Mouse (Mus musculus): ENCODE results near the gene Midn. TPM values are rescaled to one million over a fixed set of nuclear protein-coding genes. Genes with fewer than 3 reads are reported as not detected.
A peak's percentile ranks its signal among the peaks of the same experiment; 100 is the strongest.

Gene Midn
- polyA plus RNA-seq, 1 experiment: 53.2 TPM

DNA sequence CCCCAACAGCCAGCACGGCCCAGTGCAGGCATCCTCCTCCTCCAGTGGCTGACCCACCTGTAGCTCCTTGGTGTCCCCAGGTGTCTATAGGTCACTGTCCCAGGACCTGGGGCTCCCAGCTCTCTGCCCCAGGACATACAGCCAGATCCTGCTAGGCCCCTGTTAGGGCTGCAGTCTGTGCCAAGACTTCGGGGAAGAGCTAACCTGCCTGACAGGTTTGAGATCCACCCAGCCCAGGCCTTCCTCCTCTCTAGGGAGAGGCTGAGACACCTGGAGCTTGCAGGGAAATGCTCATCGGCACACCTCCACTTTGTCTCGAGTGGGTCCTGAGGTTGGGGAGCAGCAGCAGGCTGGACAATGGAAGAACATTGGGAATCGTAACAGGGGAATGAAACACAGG lies 42.1 kb upstream of the Midn start:
- WGBS: 53% methylated on average over 5 of the region's 5 CpGs
- Histone ChIP-seq H3K4me3 (replicated peaks; ENCODE audit: control insufficient read depth, low read depth, low read length) (no peak overlapping the region), H3K4me1 (ENCODE audit: control insufficient read depth, insufficient read depth, low read length) (peaks cover 6% of the 10 kb centered on the region), H3K27ac (ENCODE audit: control insufficient read depth, insufficient read depth, low read depth, low read length, poor library complexity) (peak overlapping the region; percentile 27)
- TF ChIP-seq POLR2A (IDR thresholded peaks at IDR 0.05; ENCODE audit: borderline replicate concordance, control insufficient read depth, low read depth, low read length) (no peak), CTCF (IDR thresholded peaks at IDR 0.05; ENCODE audit: control insufficient read depth, insufficient read depth, low read length) (no peak)

DNA sequence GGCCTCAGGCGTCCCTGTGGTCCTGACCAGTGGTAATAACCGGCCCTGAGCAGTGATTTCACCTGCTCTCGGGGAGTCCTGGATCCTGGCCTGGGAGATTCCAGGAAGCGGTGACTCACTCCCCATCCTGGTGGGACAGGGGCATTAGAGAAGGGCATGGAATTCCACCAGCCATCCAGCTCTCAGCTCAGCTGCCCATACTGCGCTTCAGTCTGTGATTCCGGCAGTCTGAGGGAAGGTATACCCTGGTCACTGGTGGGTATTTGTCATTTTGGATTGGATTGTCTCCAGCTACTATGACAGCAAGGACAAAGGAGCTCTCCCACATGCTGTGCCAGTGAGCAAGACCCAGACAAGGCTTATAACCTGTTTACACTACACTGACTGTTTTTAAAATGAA lies 40.4 kb upstream of the Midn start:
- 86% methylated on average over 6 of the region's 6 CpGs for WGBS

DNA sequence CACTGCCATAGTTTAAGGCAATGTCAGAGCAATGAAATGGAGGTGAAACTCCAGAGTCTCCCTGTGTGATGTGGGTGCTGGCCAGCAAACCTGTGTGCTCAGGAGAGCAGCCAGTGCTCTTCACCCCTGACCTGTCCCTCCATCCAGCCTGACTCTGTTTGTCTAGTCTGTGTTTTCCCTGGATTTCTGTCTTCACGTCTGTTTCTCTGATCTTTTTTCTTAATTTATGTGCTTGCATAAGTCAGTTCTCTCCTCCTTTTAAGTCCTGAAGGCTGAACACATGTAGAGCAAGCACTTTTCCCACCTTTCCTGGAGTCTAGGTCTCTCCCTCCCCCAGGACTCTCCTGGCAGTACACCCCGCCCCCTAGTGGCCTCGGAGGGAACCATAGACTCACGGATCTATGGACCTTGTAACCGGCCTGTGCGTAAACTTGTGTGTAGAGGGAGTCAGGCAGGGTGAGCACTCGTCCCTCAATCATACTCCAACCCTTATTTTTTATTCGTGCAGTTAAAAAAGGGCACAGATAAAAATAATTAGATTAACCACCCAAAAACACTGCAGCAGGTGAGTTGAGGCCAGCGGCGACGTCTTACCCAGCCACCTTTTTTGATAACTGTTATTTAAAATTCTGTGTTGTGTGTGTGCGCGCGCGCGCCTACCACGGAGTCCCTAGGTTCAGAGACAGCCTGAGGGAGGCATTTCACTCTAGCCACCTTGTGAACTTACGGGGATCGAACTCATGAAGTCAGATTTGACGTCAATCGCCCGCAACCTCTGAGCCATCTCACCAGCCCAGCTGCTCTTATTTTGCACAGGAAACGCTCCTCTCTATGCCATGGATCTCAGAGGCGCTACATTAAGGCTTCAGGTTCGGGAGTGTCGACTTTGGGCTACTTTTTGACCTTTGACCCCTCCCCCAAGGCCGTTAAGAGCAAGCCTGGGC lies 33.5 kb upstream of the Midn start:
- 3% methylated on average over 27 of the region's 27 CpGs for WGBS
- Histone ChIP-seq H3K4me1 (ENCODE audit: control insufficient read depth, insufficient read depth, low read length) (peaks cover 1% of the 10 kb centered on the region; the same call in 1 of the 2 replicates), H3K27ac (ENCODE audit: control insufficient read depth, insufficient read depth, low read depth, low read length, poor library complexity) (peak overlapping the region; percentile 95), H3K4me3 (replicated peaks; ENCODE audit: control insufficient read depth, low read depth, low read length) (peak overlapping the region; percentile 77)
- peak; percentile 96 for TF ChIP-seq CTCF (IDR thresholded peaks at IDR 0.05; ENCODE audit: control insufficient read depth, insufficient read depth, low read length)
- TF ChIP-seq POLR2A (IDR thresholded peaks at IDR 0.05; ENCODE audit: borderline replicate concordance, control insufficient read depth, low read depth, low read length): no peak

More for the DNA sequence above, 40.4 kb upstream of the Midn start:
- no peak for TF ChIP-seq CTCF (IDR thresholded peaks at IDR 0.05; ENCODE audit: control insufficient read depth, insufficient read depth, low read length)
- TF ChIP-seq POLR2A (IDR thresholded peaks at IDR 0.05; ENCODE audit: borderline replicate concordance, control insufficient read depth, low read depth, low read length): no peak
- H3K4me3 ChIP-seq (replicated peaks; ENCODE audit: control insufficient read depth, low read depth, low read length): no peak overlapping the region
- H3K27ac ChIP-seq (ENCODE audit: control insufficient read depth, insufficient read depth, low read depth, low read length, poor library complexity): no peak overlapping the region
- H3K4me1 ChIP-seq (ENCODE audit: control insufficient read depth, insufficient read depth, low read length): peaks cover 3% of the 10 kb centered on the region

DNA sequence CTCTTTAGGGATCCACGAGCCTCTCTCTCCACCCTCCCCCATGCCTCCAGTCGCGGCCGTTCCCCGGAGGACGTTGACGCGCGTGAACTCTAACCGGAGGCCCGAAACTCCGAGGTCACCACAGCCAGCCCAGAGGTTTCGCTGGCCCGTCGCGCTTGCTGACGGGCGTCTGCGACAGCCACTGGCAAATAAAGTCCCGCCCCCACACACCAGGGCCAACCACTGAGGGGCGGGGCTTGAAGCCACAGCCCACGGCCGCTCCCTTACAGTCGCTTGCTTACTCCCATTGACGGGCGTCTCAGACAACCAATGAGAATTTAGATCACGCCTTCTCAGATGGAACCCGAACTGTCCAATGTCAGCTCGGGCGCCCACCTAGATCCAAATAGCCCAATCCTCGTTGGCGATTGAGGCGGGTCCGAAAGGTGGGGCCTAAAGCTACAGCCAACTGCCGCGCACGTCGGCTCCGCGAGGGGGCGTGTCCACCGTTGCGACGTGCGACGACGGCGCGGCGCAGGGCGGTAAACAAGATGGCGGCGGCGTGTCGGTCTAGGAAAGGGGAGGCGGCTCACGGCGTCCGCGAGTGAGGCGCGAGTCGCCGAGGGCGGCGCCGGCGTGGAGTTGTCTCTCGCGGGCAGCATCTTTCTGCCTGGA lies 32.7 kb upstream of the Midn start, which contains the start of gene Stk11:
TSS of gene Stk11 (plus strand) at position 514 of the 654 bp plus-strand sequence.
- under 1% methylated on average over 70 of the region's 70 CpGs for WGBS
- peak within 1 kb of the TSS; percentile 86 for H3K4me3 ChIP-seq (replicated peaks; ENCODE audit: control insufficient read depth, low read depth, low read length)
- H3K4me1 ChIP-seq (ENCODE audit: control insufficient read depth, insufficient read depth, low read length): peaks cover 5% of the 10 kb centered on the region
- TF ChIP-seq POLR2A (IDR thresholded peaks at IDR 0.05; ENCODE audit: borderline replicate concordance, control insufficient read depth, low read depth, low read length): peak; percentile 97
- peak; percentile 27; the same call in 1 of the 2 replicates for TF ChIP-seq CTCF (IDR thresholded peaks at IDR 0.05; ENCODE audit: control insufficient read depth, insufficient read depth, low read length)
- H3K27ac ChIP-seq (ENCODE audit: control insufficient read depth, insufficient read depth, low read depth, low read length, poor library complexity): peak within 1 kb of the TSS; percentile 98

DNA sequence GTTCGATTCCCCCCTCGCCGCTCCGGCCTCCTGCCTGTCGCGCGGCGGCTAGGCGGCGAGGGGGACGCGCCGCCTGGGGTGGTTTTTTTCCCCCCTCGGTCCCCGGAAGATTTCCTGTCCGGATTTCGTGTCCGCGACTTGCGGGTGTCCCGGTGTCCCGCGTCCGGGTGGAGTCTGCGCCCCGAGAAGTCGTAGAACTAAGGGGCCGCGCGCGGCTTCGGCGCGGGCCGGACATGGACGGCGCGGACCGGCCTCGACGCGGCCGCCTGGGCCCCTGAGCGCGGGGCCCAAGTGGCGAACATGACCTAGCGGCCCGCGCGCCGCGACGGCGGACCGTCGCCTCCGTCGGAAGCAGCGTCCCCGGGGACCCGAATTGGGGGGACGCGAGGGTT lies 32.1 kb upstream of the Midn start:
- Histone ChIP-seq H3K4me3 (replicated peaks; ENCODE audit: control insufficient read depth, low read depth, low read length) (peak overlapping the region; percentile 86), H3K4me1 (ENCODE audit: control insufficient read depth, insufficient read depth, low read length) (peaks cover 5% of the 10 kb centered on the region), H3K27ac (ENCODE audit: control insufficient read depth, insufficient read depth, low read depth, low read length, poor library complexity) (peak overlapping the region; percentile 98)
- TF ChIP-seq CTCF (IDR thresholded peaks at IDR 0.05; ENCODE audit: control insufficient read depth, insufficient read depth, low read length): no peak
- no peak for TF ChIP-seq POLR2A (IDR thresholded peaks at IDR 0.05; ENCODE audit: borderline replicate concordance, control insufficient read depth, low read depth, low read length)
- under 1% methylated on average over 63 of the region's 63 CpGs for WGBS

DNA sequence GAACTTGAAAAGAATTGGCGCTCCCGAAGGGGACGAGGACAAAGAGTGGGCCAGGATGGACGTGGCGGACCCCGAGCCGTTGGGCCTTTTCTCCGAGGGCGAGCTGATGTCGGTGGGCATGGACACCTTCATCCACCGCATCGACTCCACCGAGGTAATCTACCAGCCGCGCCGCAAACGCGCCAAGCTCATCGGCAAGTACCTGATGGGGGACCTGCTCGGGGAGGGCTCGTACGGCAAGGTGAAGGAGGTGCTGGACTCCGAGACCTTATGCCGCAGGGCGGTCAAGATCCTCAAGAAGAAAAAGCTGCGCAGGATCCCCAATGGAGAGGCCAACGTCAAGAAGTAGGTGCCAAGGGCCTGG lies 31.5 kb upstream of the Midn start:
- TF ChIP-seq POLR2A (IDR thresholded peaks at IDR 0.05; ENCODE audit: borderline replicate concordance, control insufficient read depth, low read depth, low read length): no peak
- TF ChIP-seq CTCF (IDR thresholded peaks at IDR 0.05; ENCODE audit: control insufficient read depth, insufficient read depth, low read length): no peak
- Histone ChIP-seq H3K4me1 (ENCODE audit: control insufficient read depth, insufficient read depth, low read length) (peaks cover 5% of the 10 kb centered on the region), H3K27ac (ENCODE audit: control insufficient read depth, insufficient read depth, low read depth, low read length, poor library complexity) (peak overlapping the region; percentile 98), H3K4me3 (replicated peaks; ENCODE audit: control insufficient read depth, low read depth, low read length) (peak overlapping the region; percentile 86)
- under 1% methylated on average over 27 of the region's 27 CpGs for WGBS

DNA sequence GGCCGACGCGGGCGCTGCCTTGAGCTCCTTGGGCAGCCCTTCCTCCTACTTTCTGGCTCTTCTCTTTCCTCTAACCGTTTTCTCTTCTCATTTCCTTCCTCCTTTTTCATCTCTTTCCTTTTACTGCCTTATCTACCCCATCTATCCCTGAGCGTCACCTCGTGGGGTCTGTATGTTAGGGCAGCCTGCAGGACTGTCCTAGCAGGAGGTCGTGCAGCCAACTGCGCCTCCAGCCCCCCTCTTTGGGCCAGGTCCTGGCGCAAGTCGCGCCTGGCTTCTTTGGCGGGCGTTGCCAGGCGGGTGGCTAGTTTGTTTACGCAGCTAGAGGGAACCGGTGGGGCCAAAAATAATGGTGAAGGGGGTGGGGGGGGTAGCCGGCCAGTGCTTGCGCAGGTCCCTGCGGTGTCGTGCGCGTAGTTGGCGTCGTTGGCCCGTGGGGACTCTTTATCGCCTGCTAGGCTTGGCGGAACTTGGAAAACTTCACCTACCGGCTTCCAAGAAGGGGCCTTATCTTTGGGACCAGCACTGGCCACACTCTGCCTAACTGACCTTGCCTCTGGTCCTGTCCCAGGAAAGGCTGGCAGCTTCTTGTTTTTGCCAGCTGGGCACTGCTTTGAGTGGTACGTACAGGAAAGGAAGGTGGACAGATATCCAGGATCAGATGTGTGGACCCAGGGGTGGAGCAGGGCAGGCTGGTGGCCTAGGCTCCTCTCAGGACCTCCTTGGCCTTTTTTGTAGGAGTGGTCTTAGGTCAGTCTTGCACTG lies 31.0 kb upstream of the Midn start:
- TF ChIP-seq CTCF (IDR thresholded peaks at IDR 0.05; ENCODE audit: control insufficient read depth, insufficient read depth, low read length): no peak
- peak; percentile 67; the same call in 1 of the 2 replicates for TF ChIP-seq POLR2A (IDR thresholded peaks at IDR 0.05; ENCODE audit: borderline replicate concordance, control insufficient read depth, low read depth, low read length)
- 1% methylated on average over 30 of the region's 30 CpGs for WGBS
- Histone ChIP-seq H3K27ac (ENCODE audit: control insufficient read depth, insufficient read depth, low read depth, low read length, poor library complexity) (peak overlapping the region; percentile 98), H3K4me3 (replicated peaks; ENCODE audit: control insufficient read depth, low read depth, low read length) (peak overlapping the region; percentile 86), H3K4me1 (ENCODE audit: control insufficient read depth, insufficient read depth, low read length) (peaks cover 5% of the 10 kb centered on the region)
